Mouse (Mus musculus) left cerebral cortex, postnatal 25 days (tissue): Measurements from ENCODE around the gene Atf7ip. TPM values are rescaled to one million over a fixed set of nuclear protein-coding genes. Genes with fewer than 3 reads are reported as not detected.

Experiments
- total RNA-seq, 2 experiments: library from RNA; stranded (reverse); gene quantifications; 2 replicates each; pipeline ENCODE4 v1.2.3; 2021

The Atf7ip gene
- total RNA-seq, 2 experiments from 2014 or later, result 108 to 125 TPM

Other genes starting within 250 kb of the Atf7ip start
- gene Gm8994, start 178.6 kb upstream of the Atf7ip start, total RNA-seq, result not detected
- gene E330021D16Rik, start 90.6 kb upstream of the Atf7ip start, total RNA-seq, result not detected
- gene Plbd1, start 155.8 kb downstream of the Atf7ip start, total RNA-seq, result under 1 TPM; 0.16 to 0.30 TPM